Mouse (Mus musculus): ENCODE results near the gene Pkdcc.

DNA sequence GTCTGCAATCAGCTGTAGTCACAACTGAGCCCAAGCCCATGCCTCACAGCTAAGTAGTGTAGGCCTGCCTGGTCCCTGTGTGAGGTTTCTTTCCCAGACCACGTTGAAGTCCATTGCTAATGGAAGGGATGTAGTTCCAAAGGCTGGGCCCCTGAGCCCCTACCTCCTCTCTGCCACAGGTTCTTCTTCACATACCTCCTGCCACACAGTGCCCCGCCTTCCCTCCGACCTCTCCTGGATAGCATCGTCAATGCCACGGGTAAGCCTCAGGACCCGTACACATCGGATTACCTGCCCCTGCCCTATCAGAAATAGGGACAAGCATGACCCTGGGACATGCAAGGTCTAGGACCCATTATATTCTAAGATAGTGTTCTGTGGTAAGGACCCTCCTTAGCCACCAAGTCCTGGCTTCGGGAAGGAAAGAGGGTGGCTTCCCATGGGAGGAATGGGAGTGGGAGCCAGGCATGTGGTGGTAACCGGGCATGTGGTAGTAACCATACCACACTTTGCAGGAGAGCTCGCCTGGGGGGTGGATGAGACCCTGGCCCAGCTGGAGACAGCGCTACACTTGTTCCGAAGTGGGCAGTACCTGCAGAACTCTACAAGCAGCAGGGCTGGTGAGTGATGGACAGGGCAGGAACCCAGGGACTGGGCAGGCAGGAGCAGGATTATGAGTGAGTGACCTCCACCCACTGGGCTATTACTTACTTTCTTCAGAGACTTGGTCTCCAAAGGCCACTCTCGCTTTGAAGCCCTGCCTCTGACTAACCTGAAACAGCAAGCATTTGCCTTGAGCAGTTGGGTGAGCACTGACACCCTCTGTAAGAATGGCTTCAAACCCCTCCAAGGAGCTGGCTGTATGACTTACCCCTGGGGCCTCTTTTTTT, 6.8 kb downstream of the Pkdcc start:
- TF ChIP-seq POLR2A (IDR thresholded peaks at IDR 0.05; ENCODE audit: low read depth, low read length), result no peak
- no peak for TF ChIP-seq CTCF (conservative IDR thresholded peaks at IDR 0.05; ENCODE audit: insufficient read depth, insufficient read length, low read depth, low read length)
